Mouse (Mus musculus): ENCODE measurements around the gene Bmt2. TPM values are rescaled to one million over a fixed set of nuclear protein-coding genes. Genes with fewer than 3 reads are reported as not detected.

Bmt2 gene
- total and polyA plus RNA-seq, 3 experiments: 12.8 to 59.2 (median 17.6) TPM

DNA sequence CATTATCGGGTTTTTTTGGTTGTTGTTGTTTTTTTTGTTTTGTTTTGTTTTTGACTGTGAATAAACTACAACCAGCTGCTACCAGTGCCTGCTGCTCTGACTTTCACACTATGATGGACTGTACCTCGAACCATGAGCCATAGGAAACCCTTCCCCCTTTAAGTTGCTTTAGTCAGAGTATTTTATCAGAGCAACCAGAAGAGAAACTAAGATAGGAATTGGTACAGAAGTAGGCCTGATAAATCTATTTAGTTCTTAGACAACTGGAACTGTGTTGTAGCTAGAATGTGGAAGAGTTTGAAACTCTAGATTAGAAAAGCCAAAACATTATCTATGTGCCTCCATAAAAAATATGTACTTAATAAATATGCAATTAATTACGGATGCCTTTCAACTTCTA is 25.5 kb downstream of the Bmt2 start:
- H3K79me2 ChIP-seq (replicated peaks; ENCODE audit: control insufficient read depth, extremely low read depth, insufficient read depth, poor library complexity, severe bottlenecking): peaks cover 26% of the 10 kb centered on the region
- H3K9me3 ChIP-seq (replicated peaks; ENCODE audit: low read length): peaks cover 3% of the 10 kb centered on the region
- no peaks in the 10 kb centered on the region for H3K4me1 ChIP-seq (ENCODE audit: control insufficient read depth in 1 of 2, insufficient read depth in 2 of 2)
- TF ChIP-seq CHD2 (IDR thresholded peaks at IDR 0.05; ENCODE audit: low read length) (no peak), BHLHE40 (IDR thresholded peaks at IDR 0.05; ENCODE audit: low read depth, low read length) (no peak), MAZ (IDR thresholded peaks at IDR 0.05; ENCODE audit: low read depth, low read length) (no peak), NRF1 (IDR thresholded peaks at IDR 0.05; ENCODE audit: low read depth, low read length) (no peak), SIN3A (IDR thresholded peaks at IDR 0.05; ENCODE audit: low read length) (no peak), RAD21 (IDR thresholded peaks at IDR 0.05; ENCODE audit: low read depth, low read length) (no peak), E2F4 (IDR thresholded peaks at IDR 0.05; ENCODE audit: insufficient replicate concordance, low read depth, low read length) (no peak), GABPA (IDR thresholded peaks at IDR 0.05; ENCODE audit: insufficient replicate concordance, low read depth, low read length) (no peak), RCOR1 (conservative IDR thresholded peaks at IDR 0.05; ENCODE audit: low read depth, low read length) (no peak), POLR2AphosphoS2 (IDR thresholded peaks at IDR 0.05; ENCODE audit: low read depth, low read length) (no peak), UBTF (IDR thresholded peaks at IDR 0.05; ENCODE audit: low read depth, low read length) (no peak), TCF12 (IDR thresholded peaks at IDR 0.05; ENCODE audit: low read depth, low read length) (no peak), PAX5 (IDR thresholded peaks at IDR 0.05; ENCODE audit: low read length) (no peak), JUND (conservative IDR thresholded peaks at IDR 0.05; ENCODE audit: low read depth, low read length) (no peak), MEF2A (IDR thresholded peaks at IDR 0.05; ENCODE audit: borderline replicate concordance, low read depth, low read length) (no peak), ZNF384 (IDR thresholded peaks at IDR 0.05; ENCODE audit: low read depth, low read length) (no peak), ETS1 (conservative IDR thresholded peaks at IDR 0.05; ENCODE audit: low read depth, low read length) (no peak)
- in situ Hi-C loops (cut with MboI; ENCODE audit: low pct_ligation_motif_present, low pct_unique_long_range_greater_than_20kb, low sequenced_read_pairs) (no loop called here), dilution Hi-C loops (cut with MboI; ENCODE audit: extremely low pct_ligation_motif_present, extremely low pct_unique_long_range_greater_than_20kb, low sequenced_read_pairs) (no loop called here)
- H3K27ac ChIP-seq (ENCODE audit: insufficient read depth, low read depth): no peak overlapping the region
- no peak overlapping the region for H3K4me3 ChIP-seq (replicated peaks in 1 of 3; ENCODE audit: low read depth in 2 of 3, low read length in 2 of 3, poor library complexity in 1 of 3)
- H3K9ac ChIP-seq (ENCODE audit: insufficient read depth, low read depth): no peak overlapping the region
- no peaks in the 10 kb centered on the region for H3K27me3 ChIP-seq (replicated peaks)
- H3K4me2 ChIP-seq (ENCODE audit: insufficient read depth, low read depth, poor library complexity, severe bottlenecking): no peak overlapping the region
- peaks cover 29 to 56% of the 10 kb centered on the region in 2 experiments for H3K36me3 ChIP-seq (replicated peaks in 1 of 2; ENCODE audit: control insufficient read depth in 1 of 2, insufficient read depth in 1 of 2, low read length in 1 of 2)
- DNase-seq (ENCODE audit: extremely low read depth): no peak

DNA sequence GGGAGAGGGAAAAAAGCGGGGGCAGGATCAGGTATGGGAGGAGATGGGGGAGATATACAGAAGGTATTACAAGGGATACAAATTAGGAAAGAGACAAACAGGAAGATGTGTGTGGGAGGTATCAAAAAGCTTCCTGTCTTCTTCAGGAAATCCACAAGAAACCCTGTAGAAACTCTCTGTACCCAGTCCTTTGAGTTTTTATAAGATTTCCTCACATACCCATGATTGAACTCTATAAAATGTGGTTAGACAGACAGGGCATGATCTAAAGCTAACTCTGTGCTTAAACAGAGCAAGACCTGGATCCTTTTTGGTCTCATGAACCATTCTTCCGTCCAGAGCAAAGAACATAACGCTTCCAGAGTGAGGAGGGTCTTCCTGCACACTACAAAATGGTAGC is 26.9 kb downstream of the Bmt2 start:
- Histone ChIP-seq H3K4me2 (ENCODE audit: insufficient read depth, low read depth, poor library complexity, severe bottlenecking) (no peak overlapping the region), H3K9me3 (replicated peaks; ENCODE audit: low read length) (peaks cover 3% of the 10 kb centered on the region), H3K4me3 (replicated peaks in 1 of 3; ENCODE audit: low read depth in 2 of 3, low read length in 2 of 3, poor library complexity in 1 of 3) (no peak overlapping the region), H3K4me1 (ENCODE audit: control insufficient read depth in 1 of 2, insufficient read depth in 2 of 2) (no peaks in the 10 kb centered on the region), H3K79me2 (replicated peaks; ENCODE audit: control insufficient read depth, extremely low read depth, insufficient read depth, poor library complexity, severe bottlenecking) (peaks cover 20% of the 10 kb centered on the region), H3K27ac (ENCODE audit: insufficient read depth, low read depth) (no peak overlapping the region), H3K27me3 (replicated peaks) (no peaks in the 10 kb centered on the region), H3K9ac (ENCODE audit: insufficient read depth, low read depth) (no peak overlapping the region), H3K36me3 (replicated peaks in 1 of 2; ENCODE audit: control insufficient read depth in 1 of 2, insufficient read depth in 1 of 2, low read length in 1 of 2) (peaks cover 26 to 54% of the 10 kb centered on the region in 2 experiments)
- dilution Hi-C loops (cut with MboI; ENCODE audit: extremely low pct_ligation_motif_present, extremely low pct_unique_long_range_greater_than_20kb, low sequenced_read_pairs): no loop called here
- TF ChIP-seq MXI1 (IDR thresholded peaks at IDR 0.05; ENCODE audit: low read depth, low read length): no peak
- TF ChIP-seq TBP (conservative IDR thresholded peaks at IDR 0.05; ENCODE audit: low read depth, low read length): no peak
- TF ChIP-seq BHLHE40 (IDR thresholded peaks at IDR 0.05; ENCODE audit: low read depth, low read length): no peak
- no peak for TF ChIP-seq ZC3H11A (IDR thresholded peaks at IDR 0.05; ENCODE audit: low read depth, low read length)
- no peak for TF ChIP-seq ZMIZ1 (IDR thresholded peaks at IDR 0.05; ENCODE audit: low read depth, low read length)
- TF ChIP-seq JUN (IDR thresholded peaks at IDR 0.05; ENCODE audit: insufficient read depth, low read depth, low read length): no peak
- no peak for TF ChIP-seq MEF2A (IDR thresholded peaks at IDR 0.05; ENCODE audit: borderline replicate concordance, low read depth, low read length)
- TF ChIP-seq CHD2 (IDR thresholded peaks at IDR 0.05; ENCODE audit: low read length): no peak
- in situ Hi-C loops (cut with MboI; ENCODE audit: low pct_ligation_motif_present, low pct_unique_long_range_greater_than_20kb, low sequenced_read_pairs): no loop called here
- DNase-seq (ENCODE audit: extremely low read depth): no peak
